Mouse (Mus musculus): ENCODE results near the gene Exoc3l. TPM values are rescaled to one million over a fixed set of nuclear protein-coding genes. Genes with fewer than 3 reads are reported as not detected.

Exoc3l gene
- total and polyA plus RNA-seq, 3 experiments: 4.4 to 10.9 (median 7.5) TPM

DNA sequence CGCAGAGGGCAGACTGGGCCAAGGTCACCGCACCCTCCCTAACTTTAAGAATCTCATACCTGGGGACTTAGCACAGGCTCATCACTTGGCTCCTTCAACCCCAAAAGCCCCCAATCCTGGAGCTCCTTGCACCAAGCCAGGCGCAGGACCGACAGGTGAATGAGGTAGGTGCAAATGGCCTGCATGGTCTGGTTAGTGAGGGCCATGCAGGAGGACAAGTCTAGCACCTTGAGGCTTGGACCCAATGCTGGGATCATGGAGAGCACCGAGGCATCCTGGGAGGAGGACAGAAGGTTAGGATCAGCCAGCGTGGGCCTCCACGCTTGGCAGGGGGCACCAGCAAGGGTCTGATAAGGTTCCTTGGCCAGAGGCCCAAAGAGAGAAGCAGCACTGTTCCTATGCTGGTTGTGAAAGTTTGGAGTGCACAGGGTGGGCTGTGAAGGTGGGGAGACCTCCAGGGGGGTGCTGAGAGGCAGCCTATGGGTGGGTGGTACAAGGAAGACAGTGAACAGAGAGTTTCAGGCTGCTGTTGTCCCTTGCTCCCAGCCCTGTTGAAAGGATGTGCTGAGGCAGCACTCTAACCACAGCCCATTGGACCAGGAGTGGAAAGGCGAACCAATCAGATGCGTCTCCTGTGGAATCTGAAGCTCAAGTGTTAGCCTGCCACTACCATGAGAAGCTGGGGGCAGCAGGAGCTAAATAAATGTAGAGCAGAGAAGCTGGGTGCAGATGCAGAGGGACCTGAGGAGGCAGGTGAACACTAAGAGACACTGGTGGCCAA is 17.9 kb upstream of the Exoc3l start:
- no peak overlapping the region for H3K27ac ChIP-seq (ENCODE audit: insufficient read depth, low read depth)
- in situ Hi-C loops (cut with MboI; ENCODE audit: low pct_ligation_motif_present, low pct_unique_long_range_greater_than_20kb, low sequenced_read_pairs): no loop called here
- no peaks in the 10 kb centered on the region for H3K4me1 ChIP-seq (ENCODE audit: control insufficient read depth in 1 of 2, insufficient read depth in 2 of 2)

DNA sequence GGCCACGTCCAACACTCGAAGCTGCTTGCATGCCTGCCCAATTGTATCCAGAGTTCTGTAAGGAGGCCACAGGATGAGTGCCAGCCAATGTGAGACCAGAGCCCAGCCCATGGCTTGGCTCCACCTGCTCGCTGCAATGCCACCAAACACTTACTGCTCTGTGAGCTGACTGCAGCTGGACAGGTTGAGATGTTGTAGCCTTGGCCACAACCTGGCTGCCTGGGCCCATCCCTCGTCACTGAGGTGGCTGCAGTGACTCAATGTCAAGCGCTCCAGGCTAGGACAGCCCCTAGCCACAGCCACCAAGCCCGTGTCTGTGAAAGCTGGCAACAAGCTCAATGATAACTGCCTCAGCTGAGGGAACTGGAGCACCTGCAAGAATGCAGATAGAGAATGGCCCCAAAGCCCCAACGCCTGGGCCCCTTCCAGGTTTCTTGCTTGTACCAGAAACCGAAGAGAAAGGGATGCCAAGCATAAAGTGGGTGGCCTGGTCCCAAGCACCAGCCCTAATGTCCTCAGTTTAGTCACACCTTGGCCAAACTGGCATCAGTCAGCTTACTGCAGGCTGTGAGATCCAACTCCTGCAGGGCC is 17.1 kb upstream of the Exoc3l start:
- Histone ChIP-seq H3K4me1 (ENCODE audit: control insufficient read depth in 1 of 2, insufficient read depth in 2 of 2) (no peaks in the 10 kb centered on the region), H3K4me2 (ENCODE audit: insufficient read depth, low read depth, poor library complexity, severe bottlenecking) (no peak overlapping the region), H3K36me3 (replicated peaks in 1 of 2; ENCODE audit: control insufficient read depth in 1 of 2, insufficient read depth in 1 of 2, low read length in 1 of 2) (peaks cover 79 to 99% of the 10 kb centered on the region in 2 experiments), H3K27ac (ENCODE audit: insufficient read depth, low read depth) (no peak overlapping the region), H3K79me2 (replicated peaks; ENCODE audit: control insufficient read depth, extremely low read depth, insufficient read depth, poor library complexity, severe bottlenecking) (no peaks in the 10 kb centered on the region), H3K27me3 (replicated peaks) (no peaks in the 10 kb centered on the region), H3K4me3 (replicated peaks in 1 of 3; ENCODE audit: low read depth in 2 of 3, low read length in 2 of 3, poor library complexity in 1 of 3) (no peak overlapping the region), H3K9me3 (replicated peaks; ENCODE audit: low read length) (peaks cover 2% of the 10 kb centered on the region), H3K9ac (ENCODE audit: insufficient read depth, low read depth) (no peak overlapping the region)
- in situ Hi-C loops (cut with MboI; ENCODE audit: low pct_ligation_motif_present, low pct_unique_long_range_greater_than_20kb, low sequenced_read_pairs) (no loop called here), dilution Hi-C loops (cut with MboI; ENCODE audit: extremely low pct_ligation_motif_present, extremely low pct_unique_long_range_greater_than_20kb, low sequenced_read_pairs) (no loop called here)
- no peak for DNase-seq (ENCODE audit: extremely low read depth)
- TF ChIP-seq MAX (IDR thresholded peaks at IDR 0.05; ENCODE audit: low read length) (no peak), ZMIZ1 (IDR thresholded peaks at IDR 0.05; ENCODE audit: low read depth, low read length) (no peak), ZNF384 (IDR thresholded peaks at IDR 0.05; ENCODE audit: low read depth, low read length) (no peak), TCF12 (IDR thresholded peaks at IDR 0.05; ENCODE audit: low read depth, low read length) (no peak), ZKSCAN1 (IDR thresholded peaks at IDR 0.05; ENCODE audit: borderline replicate concordance, low read depth, low read length) (no peak), E2F4 (IDR thresholded peaks at IDR 0.05; ENCODE audit: insufficient replicate concordance, low read depth, low read length) (no peak), SIN3A (IDR thresholded peaks at IDR 0.05; ENCODE audit: low read length) (no peak), JUN (IDR thresholded peaks at IDR 0.05; ENCODE audit: insufficient read depth, low read depth, low read length) (no peak), CHD2 (IDR thresholded peaks at IDR 0.05; ENCODE audit: low read length) (no peak), PAX5 (IDR thresholded peaks at IDR 0.05; ENCODE audit: low read length) (no peak), JUND (conservative IDR thresholded peaks at IDR 0.05; ENCODE audit: low read depth, low read length) (no peak), ZC3H11A (IDR thresholded peaks at IDR 0.05; ENCODE audit: low read depth, low read length) (no peak), USF2 (conservative IDR thresholded peaks at IDR 0.05; ENCODE audit: low read depth, low read length) (no peak), UBTF (IDR thresholded peaks at IDR 0.05; ENCODE audit: low read depth, low read length) (no peak)

More for the DNA sequence above, 17.9 kb upstream of the Exoc3l start:
- Histone ChIP-seq H3K9me3 (replicated peaks; ENCODE audit: low read length) (peaks cover 2% of the 10 kb centered on the region), H3K79me2 (replicated peaks; ENCODE audit: control insufficient read depth, extremely low read depth, insufficient read depth, poor library complexity, severe bottlenecking) (no peaks in the 10 kb centered on the region), H3K4me3 (replicated peaks in 1 of 3; ENCODE audit: low read depth in 2 of 3, low read length in 2 of 3, poor library complexity in 1 of 3) (no peak overlapping the region), H3K9ac (ENCODE audit: insufficient read depth, low read depth) (no peak overlapping the region), H3K36me3 (replicated peaks in 1 of 2; ENCODE audit: control insufficient read depth in 1 of 2, insufficient read depth in 1 of 2, low read length in 1 of 2) (peaks cover 74 to 99% of the 10 kb centered on the region in 2 experiments), H3K27me3 (replicated peaks) (no peaks in the 10 kb centered on the region), H3K4me2 (ENCODE audit: insufficient read depth, low read depth, poor library complexity, severe bottlenecking) (no peak overlapping the region)
- TF ChIP-seq MXI1 (IDR thresholded peaks at IDR 0.05; ENCODE audit: low read depth, low read length) (no peak), CHD2 (IDR thresholded peaks at IDR 0.05; ENCODE audit: low read length) (no peak), NRF1 (IDR thresholded peaks at IDR 0.05; ENCODE audit: low read depth, low read length) (no peak), ZKSCAN1 (IDR thresholded peaks at IDR 0.05; ENCODE audit: borderline replicate concordance, low read depth, low read length) (no peak), E2F4 (IDR thresholded peaks at IDR 0.05; ENCODE audit: insufficient replicate concordance, low read depth, low read length) (no peak), USF1 (IDR thresholded peaks at IDR 0.05; ENCODE audit: low read depth, low read length) (no peak), NELFE (IDR thresholded peaks at IDR 0.05; ENCODE audit: low read depth, low read length) (no peak), BHLHE40 (IDR thresholded peaks at IDR 0.05; ENCODE audit: low read depth, low read length) (no peak)
- dilution Hi-C loops (cut with MboI; ENCODE audit: extremely low pct_ligation_motif_present, extremely low pct_unique_long_range_greater_than_20kb, low sequenced_read_pairs): no loop called here
- no peak for DNase-seq (ENCODE audit: extremely low read depth)

All from CH12.LX (cell line).